Mouse (Mus musculus) lung, postnatal 10 days (tissue): ENCODE results near the gene Coa6.
A peak's percentile ranks its signal among the peaks of the same experiment; 100 is the strongest.

ENCODE experiments used
- DNase-seq: peaks from one replicate; pipeline ENCODE4 v3.0.0; 2021

Gene Coa6

GRCm38 (mm10) chr8:126473802-126474298, 51.5 kb downstream of the Coa6 start:
- DNase-seq: no peak

- peak; percentile 94 for DNase-seq
Measured at GRCm38 (mm10) chr8:126474299-126475187, 52.2 kb downstream of the Coa6 start, which contains the start of gene Tarbp1. Gene Tarbp1, minus strand, starts transcription at chr8:126475065.
